ENCODE assay signal across 28 mouse cellular contexts in genomic region chr9:114468217-114468616, GRCm38 (mm10). TPM values are rescaled to one million over a fixed set of nuclear protein-coding genes. Genes with fewer than 3 reads are reported as not detected.
"Had no signal": no experiment of that assay in that cellular context is flagged by ENCODE, and none has a peak within 500 bp of the region (broad histone marks: within the 10 kb centered on the region; RNA-seq: fewer than 3 reads in every experiment).

No protein-coding gene starts in this region.

- H3K4me3 ChIP-seq: kidney, embryonic 15.5 days; limb, embryonic 10.5 days; limb, embryonic 13.5 days; lung, embryonic 15.5 days; midbrain, embryonic 12.5 days; midbrain, embryonic 15.5 days; neural tube, embryonic 12.5 days had no signal

- H3K27me3 ChIP-seq: kidney, embryonic 15.5 days; limb, embryonic 13.5 days; lung, embryonic 15.5 days; midbrain, embryonic 12.5 days; midbrain, embryonic 15.5 days; neural tube, embryonic 12.5 days had no signal

- DNase-seq: kidney, adult 11 months; kidney, adult 8-10 months; kidney, postnatal 14 days; kidney, postnatal 4 days; lung, postnatal 10 days; lung, postnatal 4 days; retina, postnatal 1 day; right cerebral cortex, postnatal 25 days; thymus, adult 2 months; thymus, postnatal 14 days; thymus, postnatal 4 days had no signal

- H3K4me1 ChIP-seq: limb, embryonic 10.5 days; limb, embryonic 13.5 days; lung, embryonic 15.5 days; midbrain, embryonic 12.5 days; midbrain, embryonic 15.5 days; neural tube, embryonic 12.5 days had no signal

- H3K9ac ChIP-seq: kidney, embryonic 15.5 days; limb, embryonic 13.5 days; lung, embryonic 15.5 days; midbrain, embryonic 12.5 days; midbrain, embryonic 15.5 days; neural tube, embryonic 12.5 days had no signal

- H3K4me2 ChIP-seq: kidney, embryonic 15.5 days; limb, embryonic 13.5 days; lung, embryonic 15.5 days; midbrain, embryonic 12.5 days; midbrain, embryonic 15.5 days; neural tube, embryonic 12.5 days had no signal

- ATAC-seq: midbrain, embryonic 15.5 days had no signal

- H3K27ac ChIP-seq: kidney, embryonic 15.5 days; limb, embryonic 10.5 days; limb, embryonic 13.5 days; lung, embryonic 15.5 days; midbrain, embryonic 12.5 days; midbrain, embryonic 15.5 days; neural tube, embryonic 12.5 days had no signal

- H3K9me3 ChIP-seq: kidney, embryonic 15.5 days; limb, embryonic 10.5 days; limb, embryonic 13.5 days; lung, embryonic 15.5 days; midbrain, embryonic 12.5 days; midbrain, embryonic 15.5 days; neural tube, embryonic 12.5 days had no signal

RNA-seq across cellular contexts. Expression of gene Ccr4, which starts 36.5 kb away (rescaled TPM):
- total RNA-seq: layer of hippocampus, adult 18-20 months; layer of hippocampus, postnatal 25 days; left cerebral cortex, adult 18-20 months; left cerebral cortex, postnatal 25 days; neutrophil, adult 5-6 weeks had no signal
- polyA plus RNA-seq: limb, embryonic 10.5 days; limb, embryonic 13.5 days; midbrain, embryonic 12.5 days; midbrain, embryonic 15.5 days; neural tube, embryonic 12.5 days had no signal

RNA-seq across cellular contexts. Expression of gene C130032M10Rik, which starts 47.3 kb away (rescaled TPM):
- total RNA-seq: layer of hippocampus, adult 18-20 months; layer of hippocampus, postnatal 25 days; left cerebral cortex, adult 18-20 months; left cerebral cortex, postnatal 25 days; liver, adult 2 months; megakaryocyte, adult 5-6 weeks; neutrophil, adult 5-6 weeks had no signal
- polyA plus RNA-seq: intestine, embryonic 14.5 days; liver, adult 2 months; lung, embryonic 15.5 days; midbrain, embryonic 15.5 days; small intestine, adult 2 months; spleen, adult 2 months; thymus, adult 2 months had no signal
